Mouse (Mus musculus): ENCODE data around the gene Bahcc1. TPM values are rescaled to one million over a fixed set of nuclear protein-coding genes. Genes with fewer than 3 reads are reported as not detected.

Gene Bahcc1
- total and polyA plus RNA-seq, 3 experiments: 0.04 TPM; not detected in 2

DNA sequence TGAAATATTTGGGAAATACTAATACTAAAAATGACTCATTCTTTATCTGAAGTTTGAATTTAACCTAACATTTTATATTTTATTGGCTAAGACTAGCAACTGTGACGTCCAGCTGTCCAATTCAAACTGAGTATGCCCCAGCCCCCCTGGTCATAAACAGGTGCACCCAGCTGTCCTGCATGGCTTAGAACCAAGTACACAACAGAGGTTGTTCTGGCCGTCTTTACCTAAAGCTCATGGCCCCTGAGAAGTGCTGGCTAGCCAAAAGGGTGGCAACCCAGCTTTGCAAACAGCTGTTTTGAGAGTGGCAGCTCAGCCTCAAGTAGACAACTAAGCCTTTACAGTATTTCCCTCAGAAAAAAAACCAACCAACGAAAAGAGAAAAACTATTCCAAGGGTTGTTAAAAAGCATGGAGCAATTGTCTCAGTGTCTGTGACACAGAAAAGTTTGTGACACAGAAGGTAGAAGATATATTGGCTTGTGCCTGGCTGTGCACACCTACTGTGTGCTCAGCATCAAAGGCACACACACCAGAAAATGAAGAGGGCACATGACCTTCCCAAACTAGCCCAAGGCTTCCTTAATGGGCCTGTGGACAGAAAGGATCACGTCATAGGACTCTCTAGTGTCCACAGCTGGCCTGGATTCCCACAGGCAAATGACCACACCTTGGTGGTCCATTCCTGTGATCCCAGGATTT lies 65.8 kb downstream of the Bahcc1 start:
- H3K4me1 ChIP-seq (ENCODE audit: control insufficient read depth in 1 of 2, insufficient read depth in 2 of 2): no peaks in the 10 kb centered on the region
- no peak overlapping the region for H3K4me3 ChIP-seq (replicated peaks in 1 of 3; ENCODE audit: low read depth in 2 of 3, low read length in 2 of 3, poor library complexity in 1 of 3)
- peaks cover 94% of the 10 kb centered on the region for H3K27me3 ChIP-seq (replicated peaks)
- peak; percentile 62 for TF ChIP-seq ZKSCAN1 (IDR thresholded peaks at IDR 0.05; ENCODE audit: borderline replicate concordance, low read depth, low read length)
- TF ChIP-seq POLR2AphosphoS2 (IDR thresholded peaks at IDR 0.05; ENCODE audit: low read depth, low read length): no peak
- H3K79me2 ChIP-seq (replicated peaks; ENCODE audit: control insufficient read depth, extremely low read depth, insufficient read depth, poor library complexity, severe bottlenecking): no peaks in the 10 kb centered on the region
- in situ Hi-C loops (cut with MboI; ENCODE audit: low pct_ligation_motif_present, low pct_unique_long_range_greater_than_20kb, low sequenced_read_pairs) (loop anchor here (5.0 kb wide), 1 partner anchor 41 kb away; no protein-coding TSS in a partner anchor), dilution Hi-C loops (cut with MboI; ENCODE audit: extremely low pct_ligation_motif_present, extremely low pct_unique_long_range_greater_than_20kb, low sequenced_read_pairs) (no loop called here)
- no peaks in the 10 kb centered on the region for H3K36me3 ChIP-seq (replicated peaks in 1 of 2; ENCODE audit: control insufficient read depth in 1 of 2, insufficient read depth in 1 of 2, low read length in 1 of 2)
- H3K4me2 ChIP-seq (ENCODE audit: insufficient read depth, low read depth, poor library complexity, severe bottlenecking): no peak overlapping the region
- H3K9ac ChIP-seq (ENCODE audit: insufficient read depth, low read depth): no peak overlapping the region
- H3K27ac ChIP-seq (ENCODE audit: insufficient read depth, low read depth): no peak overlapping the region
- peaks cover 14% of the 10 kb centered on the region for H3K9me3 ChIP-seq (replicated peaks; ENCODE audit: low read length)
- no peak for DNase-seq (ENCODE audit: extremely low read depth)

DNA sequence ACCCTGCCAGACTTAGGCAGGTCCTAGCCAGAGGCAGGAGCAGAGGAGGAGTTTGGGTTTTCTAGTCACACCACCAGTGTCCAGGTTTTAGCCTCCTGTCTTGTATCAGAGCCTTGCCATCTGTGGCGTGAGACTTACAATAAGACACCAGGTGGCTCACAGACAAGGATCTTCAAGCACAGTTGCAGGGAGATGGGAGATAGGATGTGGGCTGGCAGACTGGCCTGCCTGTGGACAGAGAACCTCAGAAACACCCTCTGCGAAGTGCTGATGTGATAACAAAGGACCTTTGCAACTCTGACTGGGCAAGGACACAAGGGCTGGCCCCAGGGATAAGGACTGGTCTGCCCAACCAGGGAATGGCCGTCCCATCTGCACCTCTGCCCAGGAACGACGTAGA lies 66.7 kb downstream of the Bahcc1 start:
- H3K36me3 ChIP-seq (replicated peaks in 1 of 2; ENCODE audit: control insufficient read depth in 1 of 2, insufficient read depth in 1 of 2, low read length in 1 of 2): no peaks in the 10 kb centered on the region
- no peak overlapping the region for H3K4me3 ChIP-seq (replicated peaks in 1 of 3; ENCODE audit: low read depth in 2 of 3, low read length in 2 of 3, poor library complexity in 1 of 3)
- peaks cover 4% of the 10 kb centered on the region in 2 experiments for H3K4me1 ChIP-seq (ENCODE audit: control insufficient read depth in 1 of 2, insufficient read depth in 2 of 2)
- H3K27me3 ChIP-seq (replicated peaks): peaks cover 94% of the 10 kb centered on the region
- dilution Hi-C loops (cut with MboI; ENCODE audit: extremely low pct_ligation_motif_present, extremely low pct_unique_long_range_greater_than_20kb, low sequenced_read_pairs) (no loop called here), in situ Hi-C loops (cut with MboI; ENCODE audit: low pct_ligation_motif_present, low pct_unique_long_range_greater_than_20kb, low sequenced_read_pairs) (loop anchor here (5.0 kb wide), 1 partner anchor 42 kb away; no protein-coding TSS in a partner anchor)
- peaks cover 14% of the 10 kb centered on the region for H3K9me3 ChIP-seq (replicated peaks; ENCODE audit: low read length)
- no peak overlapping the region for H3K9ac ChIP-seq (ENCODE audit: insufficient read depth, low read depth)
- no peak overlapping the region for H3K27ac ChIP-seq (ENCODE audit: insufficient read depth, low read depth)
- DNase-seq (ENCODE audit: extremely low read depth): no peak
- H3K79me2 ChIP-seq (replicated peaks; ENCODE audit: control insufficient read depth, extremely low read depth, insufficient read depth, poor library complexity, severe bottlenecking): no peaks in the 10 kb centered on the region
- TF ChIP-seq MEF2A (IDR thresholded peaks at IDR 0.05; ENCODE audit: borderline replicate concordance, low read depth, low read length) (no peak), ELF1 (IDR thresholded peaks at IDR 0.05; ENCODE audit: low read depth, low read length) (no peak), CHD1 (IDR thresholded peaks at IDR 0.05; ENCODE audit: low read depth, low read length) (no peak), ZNF384 (IDR thresholded peaks at IDR 0.05; ENCODE audit: low read depth, low read length) (no peak), JUND (conservative IDR thresholded peaks at IDR 0.05; ENCODE audit: low read depth, low read length) (no peak), USF2 (conservative IDR thresholded peaks at IDR 0.05; ENCODE audit: low read depth, low read length) (no peak)
- H3K4me2 ChIP-seq (ENCODE audit: insufficient read depth, low read depth, poor library complexity, severe bottlenecking): no peak overlapping the region

DNA sequence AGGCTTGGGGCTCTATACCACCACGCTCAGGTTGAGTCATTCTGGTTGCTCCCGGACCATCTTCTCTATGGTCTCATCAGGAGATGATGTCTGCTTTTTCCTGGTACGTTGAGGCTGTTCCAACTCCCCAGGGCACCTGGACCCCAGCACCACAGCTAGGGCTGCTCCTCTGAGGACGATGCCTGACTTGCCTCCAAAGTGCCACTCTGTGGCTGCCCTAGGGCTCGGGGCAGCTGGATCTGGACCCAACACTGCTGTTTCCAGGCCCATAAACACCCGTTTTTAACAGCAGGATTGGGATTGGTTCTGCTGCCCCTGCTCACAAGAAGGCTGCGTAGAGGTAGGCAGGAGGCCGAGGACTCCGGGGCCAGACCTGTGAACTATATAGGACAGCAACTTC lies 70.4 kb downstream of the Bahcc1 start:
- H3K27me3 ChIP-seq (replicated peaks): peaks cover 92% of the 10 kb centered on the region
- DNase-seq (ENCODE audit: extremely low read depth): no peak
- H3K4me1 ChIP-seq (ENCODE audit: control insufficient read depth in 1 of 2, insufficient read depth in 2 of 2): peaks cover 12 to 18% of the 10 kb centered on the region in 2 experiments
- no peaks in the 10 kb centered on the region for H3K79me2 ChIP-seq (replicated peaks; ENCODE audit: control insufficient read depth, extremely low read depth, insufficient read depth, poor library complexity, severe bottlenecking)
- peaks cover 15% of the 10 kb centered on the region for H3K9me3 ChIP-seq (replicated peaks; ENCODE audit: low read length)
- H3K36me3 ChIP-seq (replicated peaks in 1 of 2; ENCODE audit: control insufficient read depth in 1 of 2, insufficient read depth in 1 of 2, low read length in 1 of 2): no peaks in the 10 kb centered on the region
- H3K9ac ChIP-seq (ENCODE audit: insufficient read depth, low read depth): no peak overlapping the region
- no peak overlapping the region for H3K27ac ChIP-seq (ENCODE audit: insufficient read depth, low read depth)
- H3K4me2 ChIP-seq (ENCODE audit: insufficient read depth, low read depth, poor library complexity, severe bottlenecking): no peak overlapping the region
- in situ Hi-C loops (cut with MboI; ENCODE audit: low pct_ligation_motif_present, low pct_unique_long_range_greater_than_20kb, low sequenced_read_pairs): no loop called here
- dilution Hi-C loops (cut with MboI; ENCODE audit: extremely low pct_ligation_motif_present, extremely low pct_unique_long_range_greater_than_20kb, low sequenced_read_pairs): no loop called here
- TF ChIP-seq MEF2A (IDR thresholded peaks at IDR 0.05; ENCODE audit: borderline replicate concordance, low read depth, low read length) (no peak), UBTF (IDR thresholded peaks at IDR 0.05; ENCODE audit: low read depth, low read length) (no peak), MXI1 (IDR thresholded peaks at IDR 0.05; ENCODE audit: low read depth, low read length) (no peak), E2F4 (IDR thresholded peaks at IDR 0.05; ENCODE audit: insufficient replicate concordance, low read depth, low read length) (no peak), EP300 (IDR thresholded peaks at IDR 0.05; ENCODE audit: low read length) (no peak), CHD2 (IDR thresholded peaks at IDR 0.05; ENCODE audit: low read length) (no peak), JUN (IDR thresholded peaks at IDR 0.05; ENCODE audit: insufficient read depth, low read depth, low read length) (no peak), ELF1 (IDR thresholded peaks at IDR 0.05; ENCODE audit: low read depth, low read length) (no peak), KAT2A (IDR thresholded peaks at IDR 0.05; ENCODE audit: insufficient replicate concordance, low read length) (no peak), ZC3H11A (IDR thresholded peaks at IDR 0.05; ENCODE audit: low read depth, low read length) (no peak), MAX (IDR thresholded peaks at IDR 0.05; ENCODE audit: low read length) (no peak), ZNF384 (IDR thresholded peaks at IDR 0.05; ENCODE audit: low read depth, low read length) (no peak), HCFC1 (IDR thresholded peaks at IDR 0.05; ENCODE audit: low read depth, low read length) (no peak), NELFE (IDR thresholded peaks at IDR 0.05; ENCODE audit: low read depth, low read length) (no peak), POLR2AphosphoS2 (IDR thresholded peaks at IDR 0.05; ENCODE audit: low read depth, low read length) (no peak), ZKSCAN1 (IDR thresholded peaks at IDR 0.05; ENCODE audit: borderline replicate concordance, low read depth, low read length) (no peak), MAZ (IDR thresholded peaks at IDR 0.05; ENCODE audit: low read depth, low read length) (no peak), TBP (conservative IDR thresholded peaks at IDR 0.05; ENCODE audit: low read depth, low read length) (no peak)
- H3K4me3 ChIP-seq (replicated peaks in 1 of 3; ENCODE audit: low read depth in 2 of 3, low read length in 2 of 3, poor library complexity in 1 of 3): no peak overlapping the region
